8 mouse cellular contexts compared by ENCODE assay signal in the genomic region with DNA sequence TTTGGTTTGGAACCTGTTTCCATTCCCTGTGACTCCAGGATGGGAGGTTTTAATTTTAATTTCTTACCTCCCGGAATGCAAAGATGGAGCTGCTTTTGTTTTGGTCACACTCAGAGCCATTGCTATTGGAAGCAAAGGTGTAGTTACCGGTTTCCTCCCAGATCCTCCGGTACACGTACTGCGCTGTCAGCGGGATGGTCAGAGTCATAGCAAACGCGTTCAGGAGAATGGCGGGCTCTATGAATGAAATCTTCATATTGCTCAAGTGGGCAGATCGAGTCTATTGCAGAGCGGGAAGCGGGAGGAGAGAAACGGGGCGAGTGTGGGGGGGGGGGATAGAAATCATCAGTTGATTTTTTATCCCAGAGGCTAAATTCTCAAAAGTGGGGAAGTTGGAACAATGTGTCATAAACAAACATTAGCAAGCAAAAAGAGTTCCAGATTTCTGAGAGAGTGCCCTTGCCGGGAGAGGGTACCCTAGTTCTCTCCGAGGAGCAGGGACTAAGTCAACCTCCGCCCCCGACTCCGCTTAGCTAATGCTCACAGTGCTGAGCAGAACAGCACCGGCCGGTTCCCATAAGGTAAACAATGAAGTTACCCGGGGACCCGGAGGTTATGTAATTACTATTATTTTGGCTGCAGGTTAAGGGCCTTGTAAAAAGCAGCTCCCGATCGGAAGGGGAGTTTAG. TPM values are rescaled to one million over a fixed set of nuclear protein-coding genes. Genes with fewer than 3 reads are reported as not detected.
A peak's percentile ranks its signal among the peaks of the same experiment; 100 is the strongest.
DNase-seq lines count a peak whose midpoint lies in the region; ATAC-seq and TF ChIP-seq lines count a peak whose summit lies in the region.

No protein-coding gene starts in this region.

- no peaks in the 10 kb centered on the region for H3K9me3 ChIP-seq in forebrain, embryonic 16.5 days (ENCODE audit: control insufficient read depth, low read length)
- H3K9me3 ChIP-seq in stomach, postnatal 0 days (ENCODE audit: control insufficient read depth, low read length): no peaks in the 10 kb centered on the region

- H3K9ac ChIP-seq in forebrain, embryonic 16.5 days (replicated peaks; ENCODE audit: low read depth, low read length): peak overlapping the region; percentile 39
- peak overlapping the region; percentile 66 for H3K9ac ChIP-seq in stomach, postnatal 0 days (ENCODE audit: low read length)

- H3K36me3 ChIP-seq in forebrain, embryonic 16.5 days (ENCODE audit: control insufficient read depth, insufficient read depth): no peaks in the 10 kb centered on the region
- H3K36me3 ChIP-seq in stomach, postnatal 0 days (ENCODE audit: control insufficient read depth, insufficient read depth, low read length): no peaks in the 10 kb centered on the region

- peak; percentile 28 for DNase-seq in layer of hippocampus, adult 11-12 months (ENCODE audit: low spot score)
- DNase-seq in layer of hippocampus, postnatal 10 days (ENCODE audit: low spot score in 2 of 2): no peak
- peak; percentile 41 to 60 for DNase-seq in cerebellum, adult 18-20 months
- peak; percentile 51 for DNase-seq in kidney, postnatal 10 days
- DNase-seq in lung, postnatal 4 days: peak; percentile 32 to 41
- peak; percentile 47 for DNase-seq in stomach, postnatal 0 days (ENCODE audit: low spot score)
- no peak for DNase-seq in layer of hippocampus, adult 9-10 months (ENCODE audit: low spot score)

- H3K4me3 ChIP-seq in forebrain, embryonic 16.5 days (replicated peaks; ENCODE audit: low read length): peak overlapping the region; percentile 48
- peak overlapping the region; percentile 69 for H3K4me3 ChIP-seq in stomach, postnatal 0 days (ENCODE audit: low read depth, low read length)

- H3K27ac ChIP-seq in forebrain, embryonic 16.5 days (ENCODE audit: low read length): no peak overlapping the region
- H3K27ac ChIP-seq in stomach, postnatal 0 days (replicated peaks): no peak overlapping the region

- no peak for TF ChIP-seq EP300 in stomach, postnatal 0 days (optimal IDR thresholded peaks at IDR 0.05)

- ATAC-seq in forebrain, embryonic 16.5 days: peak; percentile 27; the same call in 1 of the 2 replicates
- peak; percentile 26 for ATAC-seq in stomach, postnatal 0 days (ENCODE audit: low FRiP score, low TSS enrichment)

- peaks cover 6% of the 10 kb centered on the region; the same call in 1 of the 2 replicates for H3K4me1 ChIP-seq in forebrain, embryonic 16.5 days (replicated peaks; ENCODE audit: control insufficient read depth, insufficient read depth, low read length)
- peaks cover 3% of the 10 kb centered on the region; the same call in 1 of the 2 replicates for H3K4me1 ChIP-seq in stomach, postnatal 0 days (replicated peaks; ENCODE audit: control insufficient read depth, insufficient read depth)

- 2% methylated on average over 25 of the region's 25 CpGs for WGBS in forebrain, embryonic 16.5 days
- WGBS in stomach, postnatal 0 days: 3% methylated on average over 25 of the region's 25 CpGs

- H3K4me2 ChIP-seq in forebrain, embryonic 16.5 days (ENCODE audit: low read length): peak overlapping the region; percentile 80
- H3K4me2 ChIP-seq in stomach, postnatal 0 days (replicated peaks; ENCODE audit: low read depth): peak overlapping the region; percentile 90

- no peak for TF ChIP-seq CTCF in stomach, postnatal 0 days (IDR thresholded peaks at IDR 0.05; ENCODE audit: low read depth)

- H3K27me3 ChIP-seq in forebrain, embryonic 16.5 days (replicated peaks; ENCODE audit: control insufficient read depth, insufficient read depth, low read length): peaks cover 3% of the 10 kb centered on the region; the same call in 1 of the 2 replicates
- H3K27me3 ChIP-seq in stomach, postnatal 0 days (ENCODE audit: control insufficient read depth, insufficient read depth, low read length): no peaks in the 10 kb centered on the region

RNA-seq across cellular contexts. Expression of a gene that starts 0.7 kb away (rescaled TPM):
- total RNA-seq in layer of hippocampus, postnatal 10 days (2021): 1 to 10 TPM; 6.6 to 6.8 TPM
- polyA plus RNA-seq in forebrain, embryonic 16.5 days (2015; fragmentation: Nextera tagmentation; extraction: Ambion mirVana): 4.7 and 5.9 TPM in 2 replicates
- 2.7 and 3.2 TPM in 2 replicates for polyA plus RNA-seq in stomach, postnatal 0 days (2015; fragmentation: Nextera tagmentation; extraction: Ambion mirVana)

RNA-seq across cellular contexts. Expression of a gene that starts 33.6 kb away (rescaled TPM):
- 100 to 1,000 TPM; 151 to 173 TPM for total RNA-seq in layer of hippocampus, postnatal 10 days (2021)
- polyA plus RNA-seq in forebrain, embryonic 16.5 days (2015; fragmentation: Nextera tagmentation; extraction: Ambion mirVana): 458 and 491 TPM in 2 replicates
- polyA plus RNA-seq in stomach, postnatal 0 days (2015; fragmentation: Nextera tagmentation; extraction: Ambion mirVana): 419 and 427 TPM in 2 replicates

Comparison
In these comparisons a context has a peak if more than half of its experiments do, and no peak if none do; other contexts are left out.
1. DNase-seq: peak in layer of hippocampus, adult 11-12 months (single experiment), cerebellum, adult 18-20 months (2 of 2), kidney, postnatal 10 days (single experiment), lung, postnatal 4 days (2 of 2) and stomach, postnatal 0 days (single experiment); none in layer of hippocampus, postnatal 10 days (0 of 2) and layer of hippocampus, adult 9-10 months (single experiment).